8 mouse cellular contexts compared by ENCODE assay signal in genomic region chr13:60110079-60110846, GRCm38 (mm10).
DNase-seq lines count a peak whose midpoint lies in the region; ATAC-seq lines count a peak whose summit lies in the region.

No protein-coding gene starts in this region.

- H3K27ac ChIP-seq in intestine, embryonic 15.5 days = peak overlapping the region; percentile 36; the same call in 1 of the 2 replicates
- H3K27ac ChIP-seq in limb, embryonic 15.5 days = peak overlapping the region; percentile 88

- H3K4me3 ChIP-seq in intestine, embryonic 15.5 days (replicated peaks) = no peak overlapping the region
- no peak overlapping the region for H3K4me3 ChIP-seq in limb, embryonic 15.5 days

- peak overlapping the region; percentile 30 for H3K4me2 ChIP-seq in intestine, embryonic 15.5 days (replicated peaks)
- peak overlapping the region; percentile 33 for H3K4me2 ChIP-seq in limb, embryonic 15.5 days

- peak; percentile 98 for ATAC-seq in intestine, embryonic 15.5 days
- ATAC-seq in limb, embryonic 15.5 days (ENCODE audit: insufficient number of reproducible peaks, low FRiP score, low TSS enrichment, low read depth) = peak; percentile 95
- ATAC-seq in megakaryocyte progenitor cell, adult 5-6 weeks (replicated peaks; ENCODE audit: poor library complexity) = no peak

- no peaks in the 10 kb centered on the region for H3K27me3 ChIP-seq in intestine, embryonic 15.5 days (replicated peaks)
- no peaks in the 10 kb centered on the region for H3K27me3 ChIP-seq in limb, embryonic 15.5 days

- no peaks in the 10 kb centered on the region for H3K9me3 ChIP-seq in intestine, embryonic 15.5 days
- no peaks in the 10 kb centered on the region for H3K9me3 ChIP-seq in limb, embryonic 15.5 days

- WGBS in intestine, embryonic 15.5 days = 6% methylated on average over 11 of the region's 11 CpGs
- under 1% methylated on average over 11 of the region's 11 CpGs for WGBS in limb, embryonic 15.5 days

- H3K9ac ChIP-seq in intestine, embryonic 15.5 days = no peak overlapping the region
- H3K9ac ChIP-seq in limb, embryonic 15.5 days = no peak overlapping the region

- H3K4me1 ChIP-seq in intestine, embryonic 15.5 days (replicated peaks) = peaks cover 5% of the 10 kb centered on the region
- H3K4me1 ChIP-seq in limb, embryonic 15.5 days = peaks cover 20% of the 10 kb centered on the region

- H3K36me3 ChIP-seq in intestine, embryonic 15.5 days = no peaks in the 10 kb centered on the region
- no peaks in the 10 kb centered on the region for H3K36me3 ChIP-seq in limb, embryonic 15.5 days

- peak; percentile 6 for DNase-seq in cerebellum, adult 9-11 months
- DNase-seq in cerebellum, adult 8-10 months = no peak
- DNase-seq in embryo, embryonic 10 days (ENCODE audit: low spot score) = peak; percentile 98
- peak; percentile 35 to 77 for DNase-seq in gastrocnemius, postnatal 4 days (ENCODE audit: low spot score in 2 of 2)
- peak; percentile 74 for DNase-seq in neural tube, embryonic 10.5 days (ENCODE audit: extremely low spot score, low spot score)
